Mouse (Mus musculus) limb, embryonic 10.5 days (tissue): ENCODE results near the gene Prss23. TPM values are rescaled to one million over a fixed set of nuclear protein-coding genes. Genes with fewer than 3 reads are reported as not detected.

Source experiments
- DNase-seq: peaks from one replicate; pipeline ENCODE4 v3.0.0-alpha.2; 2017; ENCODE audit warnings: low spot score
- H3K27ac ChIP-seq: fragments of 300-500 bp; sonication (generic); 2 replicates; pipeline ENCODE4 v1.5.1; 2016; ENCODE audit warnings: mild to moderate bottlenecking
- H3K27me3 ChIP-seq: fragments of 300-500 bp; sonication (generic); 2 replicates; pipeline ENCODE4 v1.6.1; 2016; ENCODE audit warnings: low read depth, mild to moderate bottlenecking; ENCODE audit not compliant: poor library complexity, severe bottlenecking
- H3K36me3 ChIP-seq: fragments of 300-500 bp; sonication (generic); 2 replicates; pipeline ENCODE4 v1.6.1; 2016; ENCODE audit warnings: mild to moderate bottlenecking, moderate library complexity
- H3K4me1 ChIP-seq: fragments of 300-500 bp; sonication (generic); 2 replicates; pipeline ENCODE4 v1.6.1; 2016
- H3K4me3 ChIP-seq: fragments of 300-500 bp; sonication (generic); 2 replicates; pipeline ENCODE4 v1.5.1; 2016; ENCODE audit warnings: mild to moderate bottlenecking, moderate library complexity
- H3K9me3 ChIP-seq: fragments of 300-500 bp; sonication (generic); replicated peaks from 2 replicates; pipeline ENCODE4 v1.6.1; 2016; ENCODE audit warnings: mild to moderate bottlenecking
- WGBS: fragments of 180-500 bp; shearing (Covaris S2); methylation state at CpG from one replicate; pipeline ENCODE4 v1.1.7; 2016; 5-methylcytosine and 5-hydroxymethylcytosine counted together
- polyA plus RNA-seq: library from polyadenylated mRNA; unstranded; fragments of >200 nt; fragmentation: Nextera tagmentation; extraction: Ambion mirVana; gene quantifications from 2 replicates; pipeline ENCODE4 v1.2.1, GENCODE M21; 2016

Prss23 gene
- polyA plus RNA-seq, 1 experiment from 2014 or later: 12.0 TPM

DNA sequence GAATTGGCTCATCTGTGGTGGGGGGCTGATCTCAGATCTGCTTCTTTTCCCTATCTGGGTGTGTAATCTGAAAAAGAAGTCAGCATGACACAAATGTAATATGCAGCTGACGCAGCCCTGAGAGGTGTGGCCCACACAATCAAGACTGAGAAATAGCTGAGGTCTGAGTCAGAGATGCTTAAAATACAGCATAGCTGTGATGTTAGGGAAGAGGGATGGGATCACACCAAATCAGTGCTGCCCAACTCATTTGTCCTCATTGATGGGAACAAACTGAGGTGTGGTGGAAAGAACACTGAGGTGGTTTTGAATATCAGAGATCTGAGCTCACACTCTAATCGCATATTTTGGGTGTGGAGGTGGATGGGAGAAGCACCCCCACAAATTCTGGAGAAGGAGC lies 14.0 kb upstream of the Prss23 start:
- WGBS: 95% methylated on average over 2 of the region's 2 CpGs
- DNase-seq: no peak
- H3K4me1 ChIP-seq: 0 out of 2 replicates have a peak, but pooled peaks cover 3% of the 10 kb centered on the region
- no peak overlapping the region for H3K4me3 ChIP-seq
- H3K27ac ChIP-seq: no peak overlapping the region
- H3K36me3 ChIP-seq: no peaks in the 10 kb centered on the region
- no peaks in the 10 kb centered on the region for H3K9me3 ChIP-seq
- no peaks in the 10 kb centered on the region for H3K27me3 ChIP-seq

GRCm38 (mm10) chr7:89539391-89539790 lies 12.4 kb upstream of the Prss23 start:
- 84% methylated on average over 6 of the region's 6 CpGs for WGBS
- no peaks in the 10 kb centered on the region for H3K27me3 ChIP-seq
- H3K9me3 ChIP-seq: no peaks in the 10 kb centered on the region
- DNase-seq: no peak
- H3K4me3 ChIP-seq: no peak overlapping the region
- H3K36me3 ChIP-seq: no peaks in the 10 kb centered on the region
- H3K27ac ChIP-seq: no peak overlapping the region
- 0 out of 2 replicates have a peak, but pooled peaks cover 3% of the 10 kb centered on the region for H3K4me1 ChIP-seq

- Histone ChIP-seq H3K4me1 (peaks cover 9% of the 10 kb centered on the region), H3K9me3 (no peaks in the 10 kb centered on the region), H3K4me3 (no peak overlapping the region), H3K27me3 (no peaks in the 10 kb centered on the region), H3K27ac (no peak overlapping the region), H3K36me3 (no peaks in the 10 kb centered on the region)
- DNase-seq: no peak
- WGBS: 84% methylated on average over 4 of the region's 4 CpGs
Observed at GRCm38 (mm10) chr7:89527430-89527856, 456 bp upstream of the Prss23 start.

DNA sequence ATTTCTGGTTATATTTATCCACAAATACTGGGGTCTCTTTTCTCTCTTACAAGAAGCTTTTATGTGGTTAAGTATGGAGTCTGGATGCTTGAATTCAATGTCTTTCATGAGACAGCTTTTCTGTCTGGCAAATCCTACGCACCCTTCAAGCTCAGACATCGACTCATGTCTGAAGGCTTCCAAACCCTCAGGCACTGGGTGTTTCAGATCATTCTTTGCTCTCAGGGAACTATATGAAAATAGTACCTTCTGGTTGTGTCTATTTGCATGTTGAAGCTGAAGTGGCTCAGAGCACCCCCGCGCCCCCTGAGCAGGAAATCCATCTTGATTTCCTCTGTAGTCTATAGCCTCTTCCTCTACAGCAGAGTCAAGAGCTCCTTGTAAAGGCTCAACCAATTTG lies 3.2 kb downstream of the Prss23 start:
- no peak for DNase-seq
- 93% methylated on average over 4 of the region's 4 CpGs for WGBS
- no peak overlapping the region for H3K4me3 ChIP-seq
- H3K9me3 ChIP-seq: no peaks in the 10 kb centered on the region
- H3K4me1 ChIP-seq: peaks cover 28% of the 10 kb centered on the region
- no peak overlapping the region for H3K27ac ChIP-seq
- H3K36me3 ChIP-seq: no peaks in the 10 kb centered on the region
- H3K27me3 ChIP-seq: no peaks in the 10 kb centered on the region

DNA sequence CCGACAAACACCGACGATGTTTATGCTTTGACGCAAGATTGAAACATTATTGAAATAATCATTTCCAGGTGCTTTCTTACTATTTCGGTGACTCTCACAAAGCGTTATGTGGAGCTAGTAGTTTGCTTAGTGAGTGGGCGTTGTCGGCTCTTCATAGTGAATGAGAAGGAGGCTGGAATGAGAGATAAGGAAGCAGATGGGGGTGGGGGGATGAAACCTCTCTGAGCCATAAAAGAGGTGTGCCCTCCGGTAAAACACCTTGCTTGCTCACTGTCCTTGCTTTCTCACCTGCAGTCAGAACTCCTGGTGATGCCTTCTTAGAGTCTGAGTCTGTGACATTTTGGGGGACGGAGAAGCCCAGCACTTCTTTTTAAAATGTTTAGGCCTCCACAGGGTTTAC lies 4.8 kb downstream of the Prss23 start:
- Histone ChIP-seq H3K9me3 (no peaks in the 10 kb centered on the region), H3K27ac (no peak overlapping the region)
- no peak for DNase-seq

DNA sequence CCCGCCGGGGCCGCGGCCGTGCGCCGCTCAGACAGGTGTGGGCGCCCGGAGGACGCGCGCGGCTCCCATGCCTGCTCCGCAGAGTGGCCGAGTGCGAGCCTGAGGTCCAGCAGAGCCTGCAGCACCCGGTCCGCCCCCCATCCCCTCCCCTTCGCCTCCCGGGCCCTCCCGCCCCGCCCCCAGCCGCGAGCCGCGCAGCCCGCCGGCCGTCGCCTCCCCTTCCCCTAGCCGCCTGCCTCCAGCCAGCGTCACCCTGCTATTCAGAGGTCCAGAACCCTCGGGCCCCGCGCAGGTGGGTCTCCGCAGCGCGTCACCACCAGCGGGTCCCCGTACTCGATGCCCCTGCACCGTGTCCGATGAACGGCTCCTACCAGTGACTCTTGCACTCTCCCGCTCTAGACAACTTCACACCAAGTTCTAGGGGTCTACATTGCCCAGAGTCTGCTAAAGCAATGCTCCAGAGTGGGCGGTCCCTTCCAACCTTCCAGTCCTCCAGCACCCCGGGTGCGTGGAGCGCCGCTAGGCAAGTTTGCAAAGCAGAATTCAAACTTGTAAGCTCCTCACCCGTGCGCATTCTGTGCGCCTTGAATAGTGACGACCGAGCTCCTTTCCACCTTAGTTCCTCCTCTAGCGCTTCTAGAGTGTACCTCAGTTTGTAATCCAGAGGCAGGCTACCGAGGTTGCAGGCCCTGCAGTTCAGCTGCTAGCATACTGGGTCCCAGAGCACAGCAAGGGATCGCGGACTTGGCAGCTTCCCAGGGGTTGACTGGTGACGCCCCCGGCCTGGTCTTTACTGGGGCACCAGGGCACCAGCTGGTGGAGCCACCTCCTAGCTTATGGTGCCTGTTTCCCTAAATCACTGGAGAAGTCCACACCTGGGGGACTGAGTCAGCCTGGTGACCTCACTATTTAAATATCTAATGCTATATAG lies 9.3 kb downstream of the Prss23 start:
- Histone ChIP-seq H3K27ac (peak overlapping the region; percentile 86), H3K4me1 (peaks cover 36% of the 10 kb centered on the region)
- WGBS: under 1% methylated on average over 57 of the region's 61 CpGs

More for the DNA sequence above, 4.8 kb downstream of the Prss23 start:
- Histone ChIP-seq H3K4me3 (no peak overlapping the region), H3K36me3 (no peaks in the 10 kb centered on the region), H3K4me1 (peaks cover 38% of the 10 kb centered on the region), H3K27me3 (peaks cover 15% of the 10 kb centered on the region)
- 60% methylated on average over 10 of the region's 10 CpGs for WGBS

GRCm38 (mm10) chr7:89516551-89517459 lies 10.2 kb downstream of the Prss23 start:
- Histone ChIP-seq H3K36me3 (no peaks in the 10 kb centered on the region), H3K9me3 (no peaks in the 10 kb centered on the region), H3K27me3 (peaks cover 35% of the 10 kb centered on the region), H3K27ac (peak overlapping the region; percentile 86), H3K4me3 (peak overlapping the region; percentile 83), H3K4me1 (peaks cover 29% of the 10 kb centered on the region)
- 11% methylated on average over 32 of the region's 32 CpGs for WGBS
- no peak for DNase-seq

More for the DNA sequence above, 9.3 kb downstream of the Prss23 start:
- peak; percentile 80 for DNase-seq
- H3K4me3 ChIP-seq: peak overlapping the region; percentile 83
- H3K27me3 ChIP-seq: peaks cover 35% of the 10 kb centered on the region
- H3K9me3 ChIP-seq: no peaks in the 10 kb centered on the region
- H3K36me3 ChIP-seq: no peaks in the 10 kb centered on the region

GRCm38 (mm10) chr7:89511921-89512514 lies 15.0 kb downstream of the Prss23 start:
- Histone ChIP-seq H3K27me3 (peaks cover 19% of the 10 kb centered on the region), H3K27ac (no peak overlapping the region), H3K9me3 (no peaks in the 10 kb centered on the region), H3K4me3 (no peak overlapping the region), H3K36me3 (no peaks in the 10 kb centered on the region), H3K4me1 (0 out of 2 replicates have a peak, but pooled peaks cover 5% of the 10 kb centered on the region)
- DNase-seq: no peak
- 89% methylated on average over 4 of the region's 4 CpGs for WGBS

- Histone ChIP-seq H3K27me3 (no peaks in the 10 kb centered on the region), H3K9me3 (no peaks in the 10 kb centered on the region), H3K4me1 (no peaks in the 10 kb centered on the region), H3K36me3 (no peaks in the 10 kb centered on the region), H3K4me3 (no peak overlapping the region), H3K27ac (no peak overlapping the region)
- WGBS: 82% methylated on average over 4 of the region's 4 CpGs
- DNase-seq: no peak
Observed at GRCm38 (mm10) chr7:89508672-89509071, 18.3 kb downstream of the Prss23 start.

GRCm38 (mm10) chr7:89499516-89500307 lies 27.3 kb downstream of the Prss23 start:
- WGBS: 37% methylated on average over 17 of the region's 17 CpGs
- H3K4me3 ChIP-seq: peak overlapping the region; percentile 13; the same call in 1 of the 2 replicates
- DNase-seq: peak; percentile 64
- no peak overlapping the region for H3K27ac ChIP-seq
- H3K4me1 ChIP-seq: no peaks in the 10 kb centered on the region
- no peaks in the 10 kb centered on the region for H3K36me3 ChIP-seq
- no peaks in the 10 kb centered on the region for H3K9me3 ChIP-seq
- no peaks in the 10 kb centered on the region; the same call in 1 of the 2 replicates for H3K27me3 ChIP-seq

DNA sequence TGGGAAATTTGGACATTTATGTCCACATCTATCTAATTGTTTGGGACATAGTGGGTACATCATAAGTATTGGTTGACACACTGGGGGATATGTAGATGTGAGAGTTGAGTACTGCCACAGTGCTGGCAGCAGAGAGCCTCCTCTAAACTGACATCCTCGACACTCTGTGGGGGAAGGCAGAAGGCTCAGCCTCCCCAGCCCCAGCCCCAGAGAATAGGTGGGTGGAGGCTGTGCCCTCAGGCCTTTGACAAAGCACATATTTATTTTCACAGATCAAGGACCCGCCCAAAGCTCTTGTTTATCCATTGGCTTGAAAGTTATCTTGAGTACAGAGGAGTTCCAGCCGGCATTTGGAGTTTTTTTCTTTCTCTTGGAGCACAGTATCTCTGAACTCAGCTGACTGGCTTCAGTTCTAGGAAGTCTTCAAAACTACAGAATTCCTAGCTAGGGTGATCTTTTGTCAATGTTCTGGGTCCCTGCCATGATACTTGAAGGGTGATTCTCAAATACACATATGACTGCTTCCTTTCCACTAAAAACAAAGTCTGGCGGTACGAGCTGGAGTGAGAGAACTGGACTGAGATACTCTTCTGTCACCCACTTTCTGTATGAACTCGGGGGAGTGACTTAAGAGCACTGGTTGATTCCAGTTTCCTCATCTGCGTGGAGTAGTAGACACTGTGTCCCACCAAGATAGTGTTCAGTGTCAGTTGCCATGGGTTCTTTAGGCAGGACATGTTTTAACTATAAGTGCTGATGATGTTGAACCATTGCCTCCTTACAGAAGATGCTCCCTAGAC lies 43.0 kb downstream of the Prss23 start:
- 74% methylated on average over 7 of the region's 7 CpGs for WGBS
- no peak for DNase-seq
- Histone ChIP-seq H3K4me1 (peaks cover 8% of the 10 kb centered on the region), H3K27ac (no peak overlapping the region), H3K27me3 (no peaks in the 10 kb centered on the region), H3K9me3 (no peaks in the 10 kb centered on the region), H3K4me3 (no peak overlapping the region), H3K36me3 (no peaks in the 10 kb centered on the region)
